Mouse (Mus musculus): ENCODE data around the gene Syk.

The Syk gene

DNA sequence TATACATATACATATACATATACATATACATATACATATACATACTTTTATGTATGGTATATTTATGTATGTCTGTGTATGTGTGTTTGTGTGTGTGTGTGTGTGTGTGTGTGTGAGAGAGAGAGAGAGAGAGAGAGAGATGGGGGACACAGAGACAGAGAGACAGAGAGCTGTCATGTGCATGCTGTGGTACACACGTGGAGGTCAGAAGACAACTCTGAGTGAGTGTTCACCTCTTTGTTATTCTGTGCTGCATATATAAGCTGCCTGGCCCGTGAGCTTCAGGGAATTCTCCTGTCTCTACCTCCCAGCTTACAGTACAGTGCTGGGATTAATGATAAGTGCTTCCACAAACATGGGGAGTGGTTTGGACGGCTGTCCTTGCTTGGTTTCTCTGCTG is 15.3 kb downstream of the Syk start:
- WGBS: 79% methylated on average over 3 of the region's 3 CpGs

DNA sequence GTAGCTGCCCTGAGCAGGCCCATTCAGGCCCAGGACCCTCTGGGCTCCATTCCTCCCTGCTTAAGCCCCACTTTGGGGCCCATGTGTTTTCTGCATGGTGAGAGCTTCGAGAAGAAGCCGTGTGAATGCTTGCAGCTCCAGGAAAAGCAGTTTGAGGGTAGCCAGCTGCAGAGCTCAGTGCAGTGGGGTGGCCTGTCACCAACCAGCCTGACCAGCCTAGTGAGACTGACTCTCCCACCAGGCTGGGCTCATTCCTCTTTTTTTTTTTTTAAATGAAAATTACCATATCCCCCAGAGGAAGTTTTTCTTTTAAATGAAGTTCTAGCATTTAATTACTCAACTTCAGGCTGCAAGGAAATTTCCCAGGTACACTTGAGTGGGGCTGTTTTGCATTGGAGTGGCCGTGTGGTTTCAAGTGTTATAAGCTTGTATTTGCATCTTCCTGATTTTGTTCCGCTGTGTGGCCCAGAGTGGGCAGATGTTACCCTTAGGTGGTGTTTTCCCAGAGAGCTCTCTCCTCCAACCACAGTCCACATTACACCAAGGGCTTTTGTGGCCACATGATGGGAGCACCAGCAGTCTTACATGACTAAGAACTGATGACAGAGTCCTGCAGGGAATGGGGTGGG is 17.2 kb downstream of the Syk start:
- 85% methylated on average over 4 of the region's 4 CpGs for WGBS

DNA sequence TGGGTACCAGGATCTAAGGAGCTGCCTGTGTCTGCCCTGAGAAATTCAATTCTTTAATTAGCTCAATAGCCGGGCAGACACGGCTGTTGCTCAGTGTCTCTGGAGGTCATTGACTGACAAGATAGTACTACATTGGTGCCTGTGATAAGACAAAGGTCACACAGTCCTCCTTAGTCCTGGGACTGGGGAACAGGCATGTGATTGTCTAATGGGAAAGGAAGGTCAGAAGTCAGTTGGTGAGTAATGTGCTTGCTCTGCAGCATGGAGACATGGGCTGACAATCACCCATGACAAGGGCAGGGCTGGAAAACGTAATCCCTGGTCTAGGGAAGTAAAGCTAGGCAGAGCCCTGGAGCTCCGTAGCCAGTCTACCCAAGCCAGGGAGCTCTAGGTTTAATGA is 19.8 kb downstream of the Syk start:
- WGBS: 71% methylated on average over 4 of the region's 4 CpGs

DNA sequence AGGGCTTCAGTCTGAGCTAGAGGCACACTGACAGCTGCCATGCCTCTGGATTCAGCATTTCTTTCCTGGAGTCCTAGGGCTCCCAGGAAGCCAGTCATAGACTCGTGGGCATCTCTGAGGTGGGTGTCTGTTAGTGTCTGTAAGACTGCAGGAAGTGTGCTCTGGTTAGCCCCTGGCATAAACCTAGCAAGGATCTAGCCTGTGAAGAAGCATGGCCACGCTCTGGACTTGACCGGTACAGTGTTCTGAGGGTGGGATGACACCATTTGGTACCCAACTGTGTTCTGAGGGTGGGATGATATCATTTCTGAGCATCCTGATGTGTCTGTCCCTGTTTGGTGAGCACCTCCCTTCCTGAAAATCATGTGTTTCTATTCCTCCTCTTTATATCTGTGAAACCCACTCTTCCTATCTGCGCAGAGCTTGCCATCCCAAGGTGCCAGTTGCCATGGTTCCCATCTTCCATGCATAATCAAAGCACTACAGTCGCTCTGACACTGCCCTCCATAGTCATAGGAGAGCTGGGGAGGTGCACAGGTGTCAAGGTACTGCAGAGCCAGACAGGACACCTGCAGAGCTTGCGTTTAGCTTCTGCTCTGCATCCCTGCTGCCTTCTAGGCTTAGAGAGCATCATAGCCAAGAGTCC is 20.9 kb downstream of the Syk start:
- 60% methylated on average over 6 of the region's 6 CpGs for WGBS

DNA sequence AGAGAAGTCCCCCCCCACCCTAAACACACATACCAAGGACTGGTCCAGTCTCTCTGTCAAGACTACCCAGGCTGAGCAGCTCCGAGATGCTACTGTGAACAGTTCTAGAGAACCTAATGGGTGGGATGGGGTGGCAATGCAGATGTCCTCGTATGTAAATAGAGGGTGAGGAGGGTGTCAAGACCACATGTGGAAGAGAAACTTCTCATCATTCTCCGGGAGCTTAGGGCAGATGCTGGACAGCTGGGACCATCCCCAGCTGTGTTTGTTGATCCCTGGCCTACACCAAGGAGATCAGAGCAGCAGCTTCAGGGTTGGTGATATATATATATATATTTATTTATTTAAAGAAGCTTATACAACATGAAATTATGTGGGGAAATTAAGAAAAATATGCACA is 22.0 kb downstream of the Syk start:
- 91% methylated on average over 3 of the region's 3 CpGs for WGBS

DNA sequence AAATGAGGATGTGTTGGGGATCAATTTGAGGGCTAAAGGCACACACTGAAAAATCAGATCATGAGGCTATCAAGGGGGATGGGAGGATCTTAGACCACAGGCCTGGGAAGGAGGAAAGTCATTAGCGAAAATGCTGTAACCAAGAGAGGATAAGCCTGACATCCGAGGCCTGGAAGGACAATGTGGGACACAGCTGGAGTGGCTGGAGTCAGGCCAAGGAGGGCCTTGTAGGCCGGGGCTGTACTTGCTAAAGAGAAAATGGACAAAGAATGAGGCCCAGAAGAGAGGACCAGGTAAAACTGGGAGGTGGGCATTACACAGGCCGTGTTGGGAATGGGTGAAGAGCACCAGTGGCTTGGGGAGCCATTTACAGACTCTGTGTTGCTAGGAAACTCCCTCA is 22.9 kb downstream of the Syk start:
- WGBS: 77% methylated on average over 4 of the region's 4 CpGs

DNA sequence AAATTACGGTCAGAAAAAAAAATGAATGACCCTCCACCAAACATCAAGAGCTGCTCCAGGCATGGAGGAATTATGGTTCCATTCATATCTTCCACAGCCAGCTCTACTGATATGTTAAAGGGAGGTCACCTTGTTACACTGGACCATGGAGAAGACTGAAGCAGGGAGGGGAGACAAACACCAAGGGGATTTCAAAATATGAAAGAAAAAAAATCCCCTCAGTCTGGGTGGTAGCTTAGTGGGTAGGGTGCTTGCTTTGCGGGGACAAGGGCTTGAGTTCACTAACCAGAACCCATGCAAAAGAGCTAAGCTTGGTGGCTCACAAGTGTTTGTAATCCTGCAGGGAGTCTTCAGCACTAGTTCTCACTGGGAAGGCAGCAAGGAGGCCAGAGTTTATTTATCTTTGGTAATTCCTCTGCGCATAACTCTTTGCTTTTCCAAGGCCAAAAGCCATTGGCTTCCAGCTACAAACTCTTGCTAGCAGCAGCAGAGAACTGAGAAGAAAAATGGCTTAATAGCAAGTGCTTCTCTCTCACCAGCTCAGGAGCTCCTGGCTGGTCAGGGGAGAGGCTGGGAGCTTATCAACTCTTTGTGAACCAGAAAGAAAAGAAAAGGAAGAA is 23.8 kb downstream of the Syk start:
- 90% methylated on average over 3 of the region's 3 CpGs for WGBS

DNA sequence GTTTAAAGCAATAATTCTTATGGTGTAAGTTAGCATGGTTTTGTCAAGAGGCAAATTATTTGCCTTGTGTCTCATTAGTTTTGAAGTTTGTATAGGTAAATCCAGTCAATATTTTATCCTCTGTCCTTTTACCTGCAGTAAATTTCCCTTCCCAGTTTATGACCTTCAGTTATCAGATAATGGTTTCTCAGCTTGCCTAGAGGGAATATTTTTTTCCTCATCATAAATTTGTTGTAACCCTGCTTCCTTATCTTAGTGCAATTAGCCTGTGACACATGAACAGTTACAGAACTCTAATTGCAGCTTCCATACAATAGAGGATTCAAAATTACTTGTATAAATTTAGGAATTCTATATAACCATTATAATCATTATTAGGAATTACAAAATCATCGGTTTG is 25.0 kb downstream of the Syk start:
- 89% methylated on average over 1 of the region's 1 CpGs for WGBS

DNA sequence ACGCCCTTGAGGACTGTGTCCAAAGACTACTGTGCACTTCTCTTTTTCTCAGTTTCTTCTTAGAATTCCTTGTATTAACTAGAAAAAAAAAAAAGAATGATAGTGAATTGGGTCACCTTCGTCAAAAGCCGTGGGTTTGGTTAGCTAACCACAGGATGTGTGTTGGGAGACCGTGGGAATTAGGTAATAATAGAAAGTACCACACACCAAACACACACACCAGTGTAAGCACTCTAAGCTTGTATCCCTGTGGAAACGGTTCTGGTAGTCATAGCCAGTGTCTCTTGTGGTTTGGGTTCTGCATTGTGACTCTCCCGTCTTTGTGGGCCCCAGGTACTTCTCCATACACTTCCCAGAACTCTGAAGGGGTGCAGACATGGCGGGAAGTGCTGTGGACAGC is 27.5 kb downstream of the Syk start:
- 94% methylated on average over 7 of the region's 7 CpGs for WGBS

DNA sequence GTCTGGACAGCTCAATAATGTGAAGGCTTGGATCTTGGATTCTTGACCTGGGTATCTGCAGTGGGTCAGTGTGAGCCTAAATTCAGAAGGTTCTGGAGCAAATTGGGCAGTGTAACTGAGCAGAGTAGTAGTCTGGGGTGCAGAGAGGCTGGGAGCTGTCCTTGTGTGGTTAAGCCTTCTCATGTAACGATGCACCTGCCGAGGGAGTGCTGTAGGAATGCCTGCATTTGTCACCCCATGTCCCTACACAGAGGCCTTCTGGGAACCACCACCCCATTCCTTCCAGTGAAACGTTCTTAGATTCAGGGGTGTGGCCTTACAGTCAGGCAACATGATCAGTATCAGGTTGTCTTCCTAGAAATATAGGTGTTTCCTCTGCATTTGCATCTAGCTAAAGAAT is 30.3 kb downstream of the Syk start:
- WGBS: 90% methylated on average over 3 of the region's 3 CpGs

DNA sequence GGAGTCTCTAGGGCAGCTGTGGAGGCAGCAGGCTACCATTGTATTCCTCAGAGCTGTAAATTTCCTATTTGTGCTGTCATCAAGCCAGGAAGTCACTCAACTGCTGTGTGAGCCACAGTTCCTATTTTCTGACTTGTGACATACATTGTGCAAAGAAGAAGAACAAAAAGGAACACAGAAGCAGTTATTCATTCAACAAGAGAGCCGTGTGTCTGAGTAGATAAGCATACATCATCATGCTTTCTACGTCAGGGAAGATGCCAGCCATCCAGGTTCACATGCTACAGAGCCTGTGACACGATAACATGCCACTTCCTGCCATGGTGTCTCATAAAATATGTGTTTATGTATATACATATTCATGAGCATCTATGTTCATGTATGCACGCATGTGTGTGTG is 32.1 kb downstream of the Syk start:
- WGBS: 76% methylated on average over 4 of the region's 4 CpGs

DNA sequence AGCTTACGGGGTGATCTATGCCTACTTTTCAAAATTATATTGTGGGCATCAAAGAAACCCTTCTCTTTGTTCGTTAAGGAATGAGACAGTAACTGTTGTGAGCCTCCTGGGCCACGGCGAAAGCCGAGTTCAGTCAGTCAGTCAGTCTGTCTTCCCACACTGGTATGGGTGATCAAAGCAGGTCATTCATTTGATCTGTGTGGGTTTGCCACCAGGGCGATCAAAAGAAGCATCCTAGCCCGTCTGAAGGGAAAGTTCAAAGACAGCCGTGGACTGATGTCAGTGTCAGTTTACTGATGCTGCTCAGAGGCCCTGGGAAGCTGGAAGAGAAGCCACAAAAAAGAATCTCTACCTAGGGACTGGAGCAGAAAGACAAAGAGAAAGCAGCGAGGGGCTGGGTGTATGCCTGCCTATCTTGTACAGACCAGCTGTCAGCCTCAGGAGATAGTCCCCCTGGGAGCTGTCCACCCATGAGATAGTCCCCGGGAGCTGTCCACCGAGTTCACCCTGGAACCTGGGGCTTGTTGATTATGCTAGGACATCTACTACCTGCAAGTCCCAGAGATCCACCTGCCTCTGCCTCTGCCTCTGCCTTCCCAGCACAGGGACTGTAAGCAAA is 34.2 kb downstream of the Syk start:
- WGBS: 82% methylated on average over 11 of the region's 11 CpGs

DNA sequence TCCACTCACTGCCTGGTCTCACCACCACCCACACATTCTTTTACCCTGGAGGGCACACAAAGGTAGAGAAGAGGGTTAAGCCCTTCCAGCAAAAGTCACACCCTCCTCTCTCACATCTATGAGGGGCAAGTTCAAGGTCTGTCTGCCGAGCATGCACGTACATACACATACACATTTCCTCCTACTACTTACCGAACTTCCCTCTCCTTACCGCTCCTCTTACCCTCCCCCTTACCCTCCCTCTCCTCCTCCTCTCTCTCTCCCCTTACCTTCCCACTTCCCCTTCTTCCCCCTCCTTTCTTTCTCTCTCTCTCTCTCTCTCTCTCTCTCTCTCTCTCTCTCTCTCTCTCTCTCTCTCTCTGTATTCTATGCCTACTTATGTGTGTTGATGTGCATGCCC is 35.6 kb downstream of the Syk start:
- 82% methylated on average over 4 of the region's 4 CpGs for WGBS

DNA sequence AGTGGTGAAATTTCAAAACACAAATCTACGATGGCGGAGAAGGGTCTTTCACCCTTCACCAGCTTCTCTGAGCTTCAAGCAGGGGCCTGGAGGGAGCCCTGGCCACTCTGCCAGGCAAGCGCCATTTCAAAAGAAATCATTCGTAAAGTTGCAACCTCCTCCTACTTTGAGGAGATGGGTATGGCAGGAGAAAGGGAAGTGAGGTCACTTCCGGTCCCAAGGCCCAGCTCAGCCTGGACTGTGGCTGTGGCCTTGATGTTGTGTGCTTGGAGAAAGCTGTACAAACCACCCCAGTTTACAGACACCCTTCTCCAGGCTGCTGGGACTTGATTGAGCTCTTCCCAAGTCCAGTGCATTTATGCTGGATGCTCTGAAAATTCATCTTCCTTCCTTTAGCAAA is 36.5 kb downstream of the Syk start:
- 90% methylated on average over 5 of the region's 5 CpGs for WGBS

DNA sequence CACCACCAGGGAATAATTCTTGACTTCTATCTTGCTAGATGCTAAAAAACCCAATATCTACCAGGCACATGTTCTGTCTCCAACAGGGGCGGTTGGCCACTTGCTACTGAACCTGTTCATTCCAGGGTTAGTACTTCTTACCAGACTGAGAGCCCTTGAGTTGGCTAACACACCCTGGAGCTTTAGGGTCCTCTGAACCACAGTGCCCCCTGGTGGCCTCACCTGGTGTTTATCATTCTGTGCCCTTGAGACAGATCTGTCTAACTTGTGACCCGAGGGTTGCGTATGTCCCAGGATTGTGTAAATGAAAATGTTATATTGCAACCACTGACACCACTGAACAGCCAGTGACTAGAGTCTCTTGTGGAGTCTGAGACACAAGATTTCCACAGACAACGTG is 41.1 kb downstream of the Syk start:
- WGBS: 54% methylated on average over 4 of the region's 4 CpGs

DNA sequence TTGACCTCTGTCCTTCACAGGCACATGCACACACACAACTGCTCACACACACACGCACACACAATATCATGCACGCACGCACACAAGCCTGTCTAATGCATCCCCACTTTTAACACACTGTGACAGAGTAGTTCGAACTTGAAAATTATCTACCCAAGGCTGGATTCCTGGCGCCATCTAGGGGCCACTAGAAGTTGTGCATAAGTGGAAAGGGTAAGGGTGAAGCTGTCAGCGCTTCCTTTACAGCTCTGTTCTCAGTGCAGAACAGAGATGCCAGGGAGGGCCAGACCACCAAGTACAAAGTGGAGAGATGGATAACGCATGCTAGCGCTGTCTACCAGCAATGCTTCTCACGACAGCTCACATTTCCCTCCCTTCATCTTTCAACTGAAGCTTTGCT is 45.6 kb downstream of the Syk start:
- WGBS: 33% methylated on average over 9 of the region's 9 CpGs

DNA sequence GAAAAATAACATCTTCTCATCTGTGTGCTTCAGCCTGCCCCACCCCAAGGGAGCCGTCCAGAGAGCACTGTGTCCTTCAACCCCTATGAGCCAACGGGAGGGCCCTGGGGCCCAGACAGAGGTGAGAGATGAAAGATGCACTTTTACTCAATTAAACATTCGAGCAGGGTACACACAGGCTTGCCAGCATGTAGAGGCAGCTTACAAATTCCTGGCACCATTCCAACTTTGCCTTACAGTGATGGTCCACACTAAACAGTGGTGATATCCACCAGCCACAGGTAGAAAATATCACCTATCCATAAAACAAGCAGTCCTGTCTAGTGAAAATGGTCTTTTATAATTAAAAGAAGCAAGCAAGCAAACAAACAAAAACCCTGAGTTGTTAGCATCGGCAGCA is 48.7 kb downstream of the Syk start:
- WGBS: 56% methylated on average over 4 of the region's 4 CpGs

DNA sequence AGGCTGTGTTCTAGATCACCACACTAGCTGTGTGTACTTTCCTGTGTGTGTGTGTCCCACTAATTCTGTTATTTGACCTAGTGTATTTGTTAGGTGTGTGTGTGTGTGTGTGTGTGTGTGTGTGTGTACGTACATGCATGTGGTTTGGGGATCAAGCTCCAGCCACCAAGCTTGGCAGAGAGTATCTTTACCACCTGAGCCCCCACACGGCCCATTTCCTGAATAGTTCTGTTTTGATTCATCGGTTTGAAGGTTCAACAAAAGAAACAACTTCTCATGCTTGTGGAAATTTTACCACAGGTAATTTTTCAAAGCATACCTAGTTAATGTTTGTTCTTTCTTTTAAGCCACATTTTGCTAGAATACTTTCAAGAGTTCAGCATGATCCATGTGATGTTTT is 52.5 kb downstream of the Syk start:
- WGBS: 81% methylated on average over 3 of the region's 3 CpGs

DNA sequence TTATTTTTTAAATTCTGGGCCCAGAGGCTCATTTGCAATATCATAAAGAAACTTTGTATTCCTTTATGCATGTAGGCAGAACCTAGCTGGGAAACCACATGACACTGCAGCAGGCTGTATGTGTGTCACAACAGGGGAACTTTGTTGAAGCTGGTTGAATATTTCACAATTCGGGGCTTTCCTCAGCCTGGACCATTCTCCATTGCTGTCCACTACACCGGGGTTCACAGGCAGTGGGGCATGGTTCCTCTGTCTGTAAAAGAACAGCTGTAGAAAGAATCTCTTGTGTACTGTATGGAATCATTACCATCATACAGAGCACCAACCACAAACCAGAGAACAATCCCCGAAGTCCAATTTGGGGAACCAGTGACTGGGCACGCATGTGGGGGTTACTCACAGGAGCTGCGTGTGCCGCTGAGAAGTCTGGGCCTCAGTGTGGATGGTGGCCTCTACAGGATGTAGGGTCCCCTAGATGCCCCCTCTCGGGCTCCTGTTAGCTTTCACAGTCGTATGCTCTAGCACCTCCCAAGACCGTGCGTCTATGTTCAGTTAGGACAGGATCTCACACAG is 53.3 kb downstream of the Syk start:
- WGBS: 89% methylated on average over 10 of the region's 10 CpGs

DNA sequence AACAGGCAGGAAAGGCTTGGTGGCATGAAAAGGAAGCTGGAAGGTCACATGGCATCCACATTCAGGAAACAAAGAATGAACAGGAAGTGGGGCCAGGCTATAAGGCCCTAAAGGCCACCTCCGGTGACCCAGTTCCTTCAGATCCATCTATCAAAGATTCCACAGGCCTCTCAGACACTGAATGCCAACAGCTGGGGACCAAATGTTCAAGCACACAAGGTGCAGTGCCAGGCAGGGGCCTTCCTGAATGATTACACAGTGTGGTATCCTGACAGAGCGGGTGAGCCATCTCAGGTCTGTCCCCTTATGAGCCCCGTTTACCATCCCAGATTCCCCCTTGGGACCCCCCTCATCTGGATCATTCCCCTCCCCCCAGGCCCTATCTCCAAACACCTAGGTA is 63.6 kb downstream of the Syk start:
- 88% methylated on average over 3 of the region's 3 CpGs for whole genome bisulfite sequencing

DNA sequence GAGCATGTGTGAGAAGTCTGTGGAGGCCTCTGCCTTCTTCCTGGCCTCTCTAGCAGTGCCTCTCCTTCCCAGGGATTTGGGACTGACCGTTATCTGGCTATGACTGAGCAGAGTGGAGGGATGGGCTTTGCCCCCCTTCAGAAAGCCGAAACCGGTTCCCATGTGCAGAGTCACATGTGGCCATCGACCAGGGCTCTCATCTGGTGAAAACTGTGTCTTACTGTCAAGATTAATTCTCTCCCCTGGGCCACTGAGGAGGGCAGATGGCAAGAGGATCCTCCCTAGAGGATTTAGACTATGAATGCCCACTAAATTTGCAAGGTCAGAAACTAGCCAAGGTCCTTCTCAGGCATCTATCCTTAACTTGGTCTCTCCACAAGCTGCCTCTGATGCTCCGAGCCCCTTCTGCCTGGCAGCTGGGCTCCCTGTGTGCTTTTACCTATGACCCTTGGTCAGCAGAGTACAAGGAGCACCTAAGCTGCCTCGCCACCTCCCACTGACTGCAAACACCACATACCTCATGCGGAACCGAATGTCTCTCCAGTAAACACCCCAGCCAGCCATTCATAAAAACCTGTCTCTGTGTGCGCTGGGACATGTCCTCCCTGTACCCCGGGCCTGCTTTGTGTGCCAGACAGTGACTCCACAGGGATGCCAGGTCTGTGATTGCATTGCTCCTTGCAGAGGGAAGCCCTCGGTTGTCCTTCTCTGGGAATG is 65.2 kb downstream of the Syk start:
- 81% methylated on average over 11 of the region's 11 CpGs for WGBS

DNA sequence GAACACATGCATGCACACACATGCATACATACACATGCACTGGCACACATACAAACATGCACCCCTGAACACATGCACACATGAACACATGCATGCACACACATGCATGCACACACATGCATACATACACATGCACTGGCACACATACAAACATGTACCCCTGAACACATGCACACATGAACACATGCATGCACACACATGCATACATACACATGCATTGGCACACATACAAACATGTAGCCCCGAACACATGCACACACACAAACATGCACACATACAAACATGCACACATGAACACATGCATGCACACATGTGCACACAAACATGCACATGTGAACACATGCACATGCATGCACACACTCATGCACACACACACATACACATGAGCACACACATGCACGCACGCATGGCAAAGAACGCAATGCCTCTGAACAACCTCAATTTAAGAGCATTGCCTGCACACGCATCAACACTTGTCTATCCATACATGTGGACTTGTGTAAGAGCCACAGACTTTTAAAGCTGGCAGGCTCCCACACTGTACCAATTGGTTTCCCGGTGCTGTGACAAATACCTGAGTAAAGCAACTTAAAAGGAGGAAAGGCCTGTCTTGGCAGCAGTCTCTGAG is 66.9 kb downstream of the Syk start:
- 94% methylated on average over 6 of the region's 6 CpGs for WGBS

Measured in cerebral cortex, adult 2 months (tissue).